Mouse (Mus musculus): ENCODE measurements at regions not wholly inside any gene's neighbourhood (a gene's known extent, or its start where the extent isn't known, plus 50 kb on each side); places are given as distances from the start of the nearest gene placed in this dataset.

- DNase-seq (ENCODE audit: low read depth, low spot score), result no peak
These were observed 239.4 kb upstream of the Epha4 start for GRCm38 (mm10) chr1:77754326-77754725.

- no peak for DNase-seq (ENCODE audit: low read depth, low spot score)
These were observed 233.9 kb upstream of the Epha4 start for GRCm38 (mm10) chr1:77748483-77749465.

GRCm38 (mm10) chr1:77732099-77732498, 217.2 kb upstream of the Epha4 start:
- DNase-seq (ENCODE audit: low read depth, low spot score), result no peak

- no peak for DNase-seq (ENCODE audit: low read depth, low spot score)
These were observed 212.7 kb upstream of the Epha4 start for GRCm38 (mm10) chr1:77727561-77727960.

GRCm38 (mm10) chr1:77723246-77723645, 208.4 kb upstream of the Epha4 start:
- no peak for DNase-seq (ENCODE audit: low read depth, low spot score)

GRCm38 (mm10) chr1:77720859-77721258, 206.0 kb upstream of the Epha4 start:
- DNase-seq (ENCODE audit: low read depth, low spot score), result no peak

- no peak for DNase-seq (ENCODE audit: low read depth, low spot score)
These were observed 198.1 kb upstream of the Epha4 start for GRCm38 (mm10) chr1:77713001-77713400.

GRCm38 (mm10) chr1:77708202-77709020, 193.5 kb upstream of the Epha4 start:
- no peak for DNase-seq (ENCODE audit: low read depth, low spot score)

GRCm38 (mm10) chr1:77695228-77696018, 180.5 kb upstream of the Epha4 start:
- DNase-seq (ENCODE audit: low read depth, low spot score), result no peak

GRCm38 (mm10) chr1:77663345-77663744, 148.5 kb upstream of the Epha4 start:
- DNase-seq (ENCODE audit: low read depth, low spot score), result no peak

- no peak for DNase-seq (ENCODE audit: low read depth, low spot score)
These were observed 145.5 kb upstream of the Epha4 start for GRCm38 (mm10) chr1:77660436-77660835.

- DNase-seq (ENCODE audit: low read depth, low spot score), result no peak
These were observed 122.1 kb upstream of the Epha4 start for GRCm38 (mm10) chr1:77637025-77637424.

GRCm38 (mm10) chr1:77629496-77630281, 114.8 kb upstream of the Epha4 start:
- DNase-seq (ENCODE audit: low read depth, low spot score), result no peak

- DNase-seq (ENCODE audit: low read depth, low spot score), result no peak
These were observed 114.0 kb upstream of the Epha4 start for GRCm38 (mm10) chr1:77628861-77629260.

- DNase-seq (ENCODE audit: low read depth, low spot score), result no peak
These were observed 102.6 kb upstream of the Epha4 start for GRCm38 (mm10) chr1:77617490-77617889.

GRCm38 (mm10) chr1:77600509-77600908, 85.6 kb upstream of the Epha4 start:
- no peak for DNase-seq (ENCODE audit: low read depth, low spot score)

- DNase-seq (ENCODE audit: low read depth, low spot score), result no peak
These were observed 77.8 kb upstream of the Epha4 start for GRCm38 (mm10) chr1:77592649-77593048.

- no peak for DNase-seq (ENCODE audit: low read depth, low spot score)
These were observed 77.4 kb upstream of the Epha4 start for GRCm38 (mm10) chr1:77592248-77592647.

GRCm38 (mm10) chr1:77589423-77589822, 74.5 kb upstream of the Epha4 start:
- no peak for DNase-seq (ENCODE audit: low read depth, low spot score)

- no peak for DNase-seq (ENCODE audit: low read depth, low spot score)
These were observed 70.6 kb upstream of the Epha4 start for GRCm38 (mm10) chr1:77585520-77585919.

GRCm38 (mm10) chr1:77568081-77568480, 53.2 kb upstream of the Epha4 start:
- no peak for DNase-seq (ENCODE audit: low read depth, low spot score)

Data from c-Kit-negative CD71-positive TER-119-positive erythroid progenitor cells, embryonic 14.5 days (primary cell).